Mouse (Mus musculus): Measurements from ENCODE around the gene Arl4a. TPM values are rescaled to one million over a fixed set of nuclear protein-coding genes. Genes with fewer than 3 reads are reported as not detected.

Arl4a gene
- polyA plus RNA-seq, 1 experiment from 2014 or later: 31.9 TPM

GRCm38 (mm10) chr12:40008459-40008858, 29.4 kb downstream of the Arl4a start:
- no peak for ATAC-seq (ENCODE audit: insufficient number of reproducible peaks, low FRiP score)
- Histone ChIP-seq H3K4me2 (no peak overlapping the region), H3K27ac (ENCODE audit: poor library complexity, severe bottlenecking) (no peak overlapping the region), H3K9ac (no peak overlapping the region), H3K36me3 (no peaks in the 10 kb centered on the region), H3K27me3 (replicated peaks) (no peaks in the 10 kb centered on the region), H3K4me1 (replicated peaks) (peaks cover 9% of the 10 kb centered on the region), H3K4me3 (no peak overlapping the region), H3K9me3 (replicated peaks) (no peaks in the 10 kb centered on the region)
- WGBS: 55% methylated on average over 3 of the region's 3 CpGs

DNA sequence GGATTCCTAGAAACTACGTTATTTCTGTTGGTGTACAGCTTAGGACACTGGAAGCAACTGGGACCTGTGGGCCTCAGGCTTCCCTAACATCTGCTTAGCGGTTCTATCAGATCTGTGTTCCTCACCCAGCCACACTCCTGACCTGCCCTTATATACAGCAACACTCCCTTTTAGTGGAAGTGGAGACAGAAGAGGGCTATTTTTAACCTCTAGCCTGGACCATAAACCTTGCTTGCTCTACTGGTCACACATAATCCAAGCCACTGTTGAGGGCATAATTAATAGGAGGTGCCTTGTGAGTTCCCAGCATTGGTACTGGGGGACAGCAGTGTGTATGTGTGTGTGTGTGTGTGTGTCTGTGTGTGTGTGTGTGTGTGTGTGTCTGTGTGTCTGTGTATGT, 33.1 kb downstream of the Arl4a start:
- H3K4me3 ChIP-seq: no peak overlapping the region
- 0 out of 2 replicates have a peak overlapping the region, but pooled peaks have one; percentile 7 for H3K4me2 ChIP-seq
- 28% methylated on average over 2 of the region's 2 CpGs for WGBS
- H3K36me3 ChIP-seq: no peaks in the 10 kb centered on the region
- H3K27me3 ChIP-seq (replicated peaks): no peaks in the 10 kb centered on the region
- H3K4me1 ChIP-seq (replicated peaks): peaks cover 9% of the 10 kb centered on the region
- no peak overlapping the region for H3K9ac ChIP-seq
- no peaks in the 10 kb centered on the region for H3K9me3 ChIP-seq (replicated peaks)
- peak overlapping the region; percentile 43; the same call in 1 of the 2 replicates for H3K27ac ChIP-seq (ENCODE audit: poor library complexity, severe bottlenecking)
- no peak for ATAC-seq (ENCODE audit: insufficient number of reproducible peaks, low FRiP score)

GRCm38 (mm10) chr12:39998853-39999195, 39.0 kb downstream of the Arl4a start:
- Histone ChIP-seq H3K4me1 (replicated peaks) (peaks cover 9% of the 10 kb centered on the region), H3K4me2 (peak overlapping the region; percentile 24; the same call in 1 of the 2 replicates), H3K9me3 (replicated peaks) (no peaks in the 10 kb centered on the region), H3K27me3 (replicated peaks) (no peaks in the 10 kb centered on the region), H3K9ac (no peak overlapping the region), H3K36me3 (no peaks in the 10 kb centered on the region), H3K4me3 (no peak overlapping the region), H3K27ac (ENCODE audit: poor library complexity, severe bottlenecking) (peak overlapping the region; percentile 47; the same call in 1 of the 2 replicates)
- no peak for ATAC-seq (ENCODE audit: insufficient number of reproducible peaks, low FRiP score)
- WGBS: 37% methylated on average over 4 of the region's 4 CpGs

GRCm38 (mm10) chr12:39998070-39998852, 39.6 kb downstream of the Arl4a start:
- no peak overlapping the region for H3K4me3 ChIP-seq
- no peaks in the 10 kb centered on the region for H3K36me3 ChIP-seq
- peak overlapping the region; percentile 24; the same call in 1 of the 2 replicates for H3K4me2 ChIP-seq
- H3K9me3 ChIP-seq (replicated peaks): no peaks in the 10 kb centered on the region
- no peaks in the 10 kb centered on the region for H3K27me3 ChIP-seq (replicated peaks)
- ATAC-seq (ENCODE audit: insufficient number of reproducible peaks, low FRiP score): peak; percentile 80
- no peak overlapping the region for H3K9ac ChIP-seq
- H3K4me1 ChIP-seq (replicated peaks): peaks cover 9% of the 10 kb centered on the region
- WGBS: 17% methylated on average over 9 of the region's 9 CpGs
- peak overlapping the region; percentile 47 for H3K27ac ChIP-seq (ENCODE audit: poor library complexity, severe bottlenecking)

GRCm38 (mm10) chr12:39997651-39998050, 40.2 kb downstream of the Arl4a start:
- H3K4me2 ChIP-seq: no peak overlapping the region
- no peak overlapping the region for H3K27ac ChIP-seq (ENCODE audit: poor library complexity, severe bottlenecking)
- no peaks in the 10 kb centered on the region for H3K36me3 ChIP-seq
- no peaks in the 10 kb centered on the region for H3K9me3 ChIP-seq (replicated peaks)
- H3K4me3 ChIP-seq: no peak overlapping the region
- ATAC-seq (ENCODE audit: insufficient number of reproducible peaks, low FRiP score): no peak
- no peak overlapping the region for H3K9ac ChIP-seq
- H3K27me3 ChIP-seq (replicated peaks): no peaks in the 10 kb centered on the region
- WGBS: 46% methylated on average over 4 of the region's 4 CpGs
- H3K4me1 ChIP-seq (replicated peaks): peaks cover 9% of the 10 kb centered on the region

DNA sequence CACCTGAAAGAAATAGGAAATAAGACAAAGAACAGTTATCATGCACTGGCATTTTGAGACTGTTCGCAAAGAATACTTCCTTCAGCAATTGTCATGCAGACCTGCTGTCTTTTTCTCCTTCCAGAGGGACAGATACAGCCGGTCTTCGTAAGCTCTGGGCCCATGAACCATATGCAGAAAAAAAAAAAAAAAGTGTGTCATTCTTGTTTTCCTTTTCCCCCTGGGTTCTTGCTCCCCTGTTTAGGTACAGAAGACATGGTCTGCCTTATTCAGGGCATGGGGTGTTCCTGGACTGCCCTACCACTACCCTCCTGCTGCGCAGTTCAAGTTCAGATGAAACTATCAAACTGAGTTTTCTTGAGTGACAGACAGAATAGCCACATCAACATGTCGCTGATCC, 41.8 kb downstream of the Arl4a start:
- H3K4me3 ChIP-seq: no peak overlapping the region
- no peaks in the 10 kb centered on the region for H3K27me3 ChIP-seq (replicated peaks)
- H3K4me1 ChIP-seq (replicated peaks): peaks cover 11% of the 10 kb centered on the region
- no peak overlapping the region for H3K4me2 ChIP-seq
- 85% methylated on average over 5 of the region's 5 CpGs for WGBS
- no peak for ATAC-seq (ENCODE audit: insufficient number of reproducible peaks, low FRiP score)
- no peaks in the 10 kb centered on the region for H3K9me3 ChIP-seq (replicated peaks)
- no peak overlapping the region for H3K27ac ChIP-seq (ENCODE audit: poor library complexity, severe bottlenecking)
- H3K9ac ChIP-seq: no peak overlapping the region
- H3K36me3 ChIP-seq: no peaks in the 10 kb centered on the region

DNA sequence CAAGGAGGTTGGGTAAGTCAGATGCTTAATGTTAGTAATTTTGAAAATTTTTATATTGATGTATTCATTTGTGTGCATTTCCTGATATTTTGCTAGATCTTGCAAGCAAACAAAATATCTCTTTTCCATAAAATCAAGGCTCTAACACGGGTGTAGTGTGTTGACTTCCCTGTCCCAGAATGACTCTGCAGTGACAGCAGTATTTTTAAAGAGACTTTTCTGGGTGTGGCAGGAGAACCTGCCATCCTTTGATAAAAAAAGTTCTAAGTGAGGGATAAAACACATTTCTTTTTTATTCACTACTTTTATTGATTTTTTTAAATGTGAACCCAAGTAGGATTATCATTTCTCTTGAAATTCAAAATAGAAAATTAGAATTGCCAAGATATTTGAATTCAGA, 42.2 kb downstream of the Arl4a start:
- Histone ChIP-seq H3K9me3 (replicated peaks) (no peaks in the 10 kb centered on the region), H3K4me2 (no peak overlapping the region), H3K27ac (ENCODE audit: poor library complexity, severe bottlenecking) (no peak overlapping the region), H3K4me3 (no peak overlapping the region), H3K9ac (no peak overlapping the region), H3K27me3 (replicated peaks) (no peaks in the 10 kb centered on the region), H3K36me3 (no peaks in the 10 kb centered on the region), H3K4me1 (replicated peaks) (peaks cover 11% of the 10 kb centered on the region)
- 50% methylated on average over 1 of the region's 1 CpGs for WGBS
- no peak for ATAC-seq (ENCODE audit: insufficient number of reproducible peaks, low FRiP score)

GRCm38 (mm10) chr12:39992767-39993302, 45.0 kb downstream of the Arl4a start:
- H3K27ac ChIP-seq (ENCODE audit: poor library complexity, severe bottlenecking): no peak overlapping the region
- ATAC-seq (ENCODE audit: insufficient number of reproducible peaks, low FRiP score): no peak
- H3K9ac ChIP-seq: no peak overlapping the region
- 0 out of 2 replicates have a peak, but pooled peaks cover 2% of the 10 kb centered on the region for H3K4me1 ChIP-seq (replicated peaks)
- no peak overlapping the region for H3K4me2 ChIP-seq
- H3K27me3 ChIP-seq (replicated peaks): no peaks in the 10 kb centered on the region
- WGBS: 69% methylated on average over 6 of the region's 6 CpGs
- H3K9me3 ChIP-seq (replicated peaks): no peaks in the 10 kb centered on the region
- no peaks in the 10 kb centered on the region for H3K36me3 ChIP-seq
- H3K4me3 ChIP-seq: no peak overlapping the region

DNA sequence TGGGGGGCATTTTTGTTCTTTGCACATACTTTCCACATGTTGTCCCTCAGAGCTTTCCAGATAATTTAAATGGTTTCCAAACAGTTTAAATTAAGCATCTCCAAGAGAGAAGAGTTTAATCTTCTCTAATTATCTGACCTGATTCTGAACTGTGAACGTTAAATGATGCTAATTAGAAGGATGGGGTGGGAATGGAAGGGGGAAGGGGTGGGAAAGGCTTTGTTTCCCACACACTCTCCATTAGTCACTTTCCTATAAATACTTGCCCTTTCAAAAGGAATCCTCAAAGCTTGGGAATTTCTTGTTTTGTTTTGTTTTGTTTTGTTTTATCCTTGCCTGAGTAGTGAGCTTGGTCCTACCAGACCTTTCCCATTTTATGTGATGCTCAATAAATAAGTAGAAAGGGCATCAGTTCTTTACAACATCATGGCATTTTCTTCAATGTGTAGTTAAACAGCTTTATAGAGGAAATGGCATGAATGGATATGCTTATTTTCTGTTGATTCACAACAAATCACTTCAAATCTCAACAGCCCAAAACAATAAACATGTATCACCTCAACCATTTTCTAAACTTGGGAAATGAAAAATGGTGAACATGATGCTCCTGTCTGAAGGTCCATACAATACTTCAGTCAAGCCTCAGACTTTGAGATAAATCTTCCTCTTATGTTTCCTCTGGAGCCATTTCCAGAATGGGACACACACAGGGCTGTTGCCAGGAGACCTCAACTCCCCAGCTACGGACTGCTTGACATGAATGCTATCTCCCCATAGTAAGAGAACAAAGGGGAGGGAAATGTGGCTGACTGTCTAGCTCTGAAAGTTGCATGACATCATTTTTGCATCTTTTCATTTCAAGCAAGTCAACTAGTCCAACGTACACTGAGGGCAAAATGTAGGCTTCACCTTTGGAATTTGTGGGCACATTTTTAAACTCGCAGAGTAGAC, 46.7 kb downstream of the Arl4a start:
- H3K9ac ChIP-seq: no peak overlapping the region
- no peaks in the 10 kb centered on the region for H3K27me3 ChIP-seq (replicated peaks)
- no peak overlapping the region for H3K27ac ChIP-seq (ENCODE audit: poor library complexity, severe bottlenecking)
- no peaks in the 10 kb centered on the region for H3K9me3 ChIP-seq (replicated peaks)
- 54% methylated on average over 4 of the region's 4 CpGs for WGBS
- no peak overlapping the region for H3K4me2 ChIP-seq
- H3K4me1 ChIP-seq (replicated peaks): 0 out of 2 replicates have a peak, but pooled peaks cover 2% of the 10 kb centered on the region
- no peak for ATAC-seq (ENCODE audit: insufficient number of reproducible peaks, low FRiP score)
- no peaks in the 10 kb centered on the region for H3K36me3 ChIP-seq
- no peak overlapping the region for H3K4me3 ChIP-seq

GRCm38 (mm10) chr12:39989136-39989535, 48.7 kb downstream of the Arl4a start:
- H3K9me3 ChIP-seq (replicated peaks): no peaks in the 10 kb centered on the region
- WGBS: 87% methylated on average over 4 of the region's 4 CpGs
- no peak for ATAC-seq (ENCODE audit: insufficient number of reproducible peaks, low FRiP score)

DNA sequence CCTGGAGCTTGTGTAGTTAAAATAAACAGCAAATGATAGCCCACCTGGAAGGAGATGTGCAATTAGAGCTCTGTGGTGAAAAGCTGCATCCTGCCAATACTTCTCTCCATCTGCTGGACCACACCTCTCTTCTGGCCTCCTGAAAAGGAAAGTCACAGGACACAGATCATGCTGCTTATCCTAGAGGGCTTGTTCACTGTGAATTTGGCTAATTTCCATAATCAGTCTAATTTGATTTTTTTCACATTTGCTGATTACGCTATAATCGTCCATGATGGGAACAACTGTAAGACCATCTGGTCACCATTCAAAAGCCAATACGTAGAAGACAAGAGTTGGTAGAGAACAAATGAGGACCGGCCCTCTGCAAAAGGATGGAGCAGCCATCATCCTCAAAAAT, 50.6 kb downstream of the Arl4a start:
- H3K9me3 ChIP-seq (replicated peaks): no peaks in the 10 kb centered on the region
- H3K9ac ChIP-seq: no peak overlapping the region
- no peaks in the 10 kb centered on the region for H3K27me3 ChIP-seq (replicated peaks)
- WGBS: 89% methylated on average over 4 of the region's 4 CpGs
- H3K36me3 ChIP-seq: no peaks in the 10 kb centered on the region
- no peak for ATAC-seq (ENCODE audit: insufficient number of reproducible peaks, low FRiP score)
- H3K4me2 ChIP-seq: no peak overlapping the region
- H3K27ac ChIP-seq (ENCODE audit: poor library complexity, severe bottlenecking): no peak overlapping the region
- H3K4me1 ChIP-seq (replicated peaks): 0 out of 2 replicates have a peak, but pooled peaks cover 2% of the 10 kb centered on the region
- no peak overlapping the region for H3K4me3 ChIP-seq

More at GRCm38 (mm10) chr12:39989136-39989535, 48.7 kb downstream of the Arl4a start:
- H3K27ac ChIP-seq (ENCODE audit: poor library complexity, severe bottlenecking): no peak overlapping the region
- H3K4me1 ChIP-seq (replicated peaks): 0 out of 2 replicates have a peak, but pooled peaks cover 2% of the 10 kb centered on the region
- no peaks in the 10 kb centered on the region for H3K36me3 ChIP-seq
- no peaks in the 10 kb centered on the region for H3K27me3 ChIP-seq (replicated peaks)
- no peak overlapping the region for H3K4me3 ChIP-seq
- H3K4me2 ChIP-seq: no peak overlapping the region
- H3K9ac ChIP-seq: no peak overlapping the region
